Mouse (Mus musculus) gastrocnemius, postnatal 10 days (tissue): Measurements from ENCODE around the gene Cyp2d10. TPM values are rescaled to one million over a fixed set of nuclear protein-coding genes. Genes with fewer than 3 reads are reported as not detected.

Experiments
- DNase-seq: peaks from one replicate; pipeline ENCODE4 v3.0.0; 2021; ENCODE audit warnings: mixed read lengths
- microRNA-seq, 2 experiments: library from miRNA; unstranded; fragments of <30 nt; microRNA quantifications; one replicate each; pipeline ENCODE4 v1.2.0; 2021
- total RNA-seq, 2 experiments: library from RNA; stranded (reverse); gene quantifications; 2 replicates each; pipeline ENCODE4 v1.2.3; 2021

The Cyp2d10 gene
- total RNA-seq, 2 experiments from 2014 or later, result 0.29 TPM; not detected in 1

DNA sequence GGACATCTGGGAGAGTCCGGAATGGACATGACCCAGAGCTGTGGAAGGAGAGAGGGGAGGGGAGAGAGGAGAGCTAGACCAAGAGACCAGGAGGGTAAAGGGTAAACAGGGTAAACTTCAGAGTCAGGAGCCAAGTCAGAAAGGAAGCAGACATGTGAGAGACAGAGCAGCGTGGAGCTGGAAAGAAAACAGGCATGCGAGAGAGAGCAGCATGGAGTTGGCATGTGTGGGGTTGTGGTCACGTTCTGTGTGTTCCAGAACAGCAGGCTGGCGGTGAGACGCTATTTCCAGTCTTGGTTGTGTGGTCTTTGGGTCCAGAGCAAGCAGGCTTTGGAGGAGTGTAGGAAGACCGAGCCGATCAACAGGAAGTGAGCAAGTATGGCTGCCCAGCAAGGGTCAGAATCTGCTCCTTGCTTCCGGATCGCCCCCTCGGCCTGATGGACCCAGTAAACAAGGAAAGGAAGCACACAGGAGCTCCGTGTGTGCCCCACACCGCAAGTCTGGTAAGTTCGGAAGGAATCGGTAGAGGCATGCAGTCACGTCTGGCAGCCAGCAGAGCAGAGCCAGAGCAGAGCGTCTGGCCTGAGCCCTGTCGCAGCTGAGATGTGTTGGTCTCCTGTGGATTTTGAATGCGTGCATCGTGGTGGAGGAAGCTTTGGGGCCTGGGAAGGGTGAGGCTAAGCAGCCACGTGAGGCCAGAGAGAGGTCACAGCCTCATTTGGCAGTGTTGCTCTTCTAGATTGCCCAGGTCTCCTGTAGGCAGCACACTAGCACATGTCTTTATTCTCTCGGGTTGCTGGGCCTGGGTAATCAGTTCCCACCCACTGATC lies 48.3 kb downstream of the Cyp2d10 start:
- DNase-seq, result no peak

DNA sequence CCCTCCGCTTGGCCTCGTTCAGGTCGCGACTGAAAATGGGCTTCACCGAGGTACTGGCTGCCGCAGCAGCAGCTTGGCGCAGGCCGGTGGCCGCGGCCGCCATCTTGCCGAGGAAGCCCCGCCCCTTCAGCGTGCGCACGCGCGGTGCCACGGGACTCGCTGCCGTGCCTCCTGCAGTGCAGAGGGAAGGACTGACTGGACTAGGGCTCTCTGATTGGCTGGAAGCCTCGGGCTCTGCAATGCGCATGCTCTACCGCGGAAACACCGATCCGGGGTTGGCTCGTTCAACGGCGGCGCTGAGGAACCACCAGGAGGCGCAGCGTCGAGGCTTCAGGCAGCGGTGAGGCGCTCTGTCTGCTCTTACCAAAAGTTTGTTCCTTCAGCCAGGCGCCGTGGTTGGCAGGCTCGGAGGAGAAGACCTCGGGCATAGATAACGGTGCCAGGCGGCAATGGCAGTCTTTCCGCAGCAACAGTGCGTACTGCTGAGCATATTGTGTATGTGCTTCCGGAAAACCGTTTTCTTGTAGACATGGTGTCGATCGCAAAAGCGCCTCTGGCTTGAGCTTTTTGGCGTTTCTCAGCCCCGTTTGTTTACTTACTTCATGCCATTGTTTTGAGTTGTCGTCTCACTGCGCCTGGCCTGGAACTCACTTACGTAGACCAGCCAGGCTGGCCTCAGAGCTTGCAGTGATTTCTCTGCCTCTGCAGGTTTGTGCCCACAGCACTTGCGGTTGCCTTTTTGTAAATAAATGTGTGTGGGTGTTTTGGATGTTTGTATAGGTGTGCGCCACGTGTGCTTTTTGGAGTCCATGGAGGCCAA lies 52.7 kb downstream of the Cyp2d10 start, which contains the start of gene Ndufa6:
Gene Ndufa6 (minus strand): TSS at position 197 of the 820 bp plus-strand sequence.
- DNase-seq, result peak; percentile 99

DNA sequence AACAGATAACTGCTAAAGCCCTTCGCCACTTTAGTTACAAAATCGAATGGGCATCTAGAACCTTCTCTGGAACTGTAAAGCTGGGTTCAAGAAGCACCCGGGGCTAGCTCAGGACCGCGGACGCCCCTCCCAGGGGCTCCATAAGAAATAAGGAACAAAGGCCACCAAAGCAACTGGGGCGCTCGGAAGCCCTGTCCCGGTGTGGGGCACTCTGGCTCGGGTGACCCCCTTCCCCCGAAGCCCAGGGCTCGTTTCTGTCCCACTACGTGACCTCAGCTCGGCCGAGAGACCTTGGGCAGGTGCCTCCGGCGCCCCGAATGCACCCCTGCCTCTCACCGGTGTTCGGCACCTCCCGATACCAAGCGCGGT lies 53.3 kb downstream of the Cyp2d10 start:
- no peak for DNase-seq

DNA sequence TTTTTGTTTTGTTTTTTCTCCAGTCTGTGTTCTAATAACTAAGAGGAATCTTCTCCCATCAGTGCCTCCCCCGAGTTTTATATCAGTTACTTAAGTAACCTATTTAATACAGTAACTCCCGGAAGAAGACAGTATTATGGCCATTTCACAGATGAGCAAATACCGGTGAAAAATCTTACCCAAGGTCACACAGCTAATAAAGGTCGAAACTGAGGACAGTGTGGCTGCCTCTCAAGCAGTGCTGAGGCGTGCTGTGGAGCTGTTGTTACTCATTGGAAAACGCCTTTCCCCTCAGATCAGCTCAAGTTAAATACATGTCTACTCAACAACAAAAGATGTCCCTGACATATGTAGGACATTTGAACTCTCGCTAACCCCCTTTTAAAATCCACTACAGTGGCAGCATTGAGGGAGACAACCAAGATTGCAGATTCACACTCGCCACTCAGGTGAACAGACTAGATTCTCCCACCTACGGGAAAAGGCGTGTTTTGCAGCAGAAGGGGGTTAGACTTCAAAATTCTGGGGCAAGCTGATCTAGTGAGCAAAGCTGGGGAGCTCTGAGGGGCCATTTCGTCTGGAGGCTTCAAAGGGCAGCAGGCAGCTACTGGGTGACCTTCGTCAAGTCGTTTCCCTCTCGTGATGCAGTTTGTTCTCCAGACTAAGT lies 53.8 kb downstream of the Cyp2d10 start:
- no peak for DNase-seq

Small RNA genes lying within 50 kb of the gene (microRNA-seq; reads per million reads assigned to microRNA genes)
- gene Gm25990 (0 reads per million in 2 experiments), gene Gm27331 (0 reads per million in 2 experiments), gene Gm27622 (0 reads per million in 2 experiments), gene Mir7684 (0 reads per million in 2 experiments)

Other genes starting within 250 kb of the Cyp2d10 start
- not detected for gene Shisa8, start 194.4 kb downstream of the Cyp2d10 start, total RNA-seq
- under 1 TPM; 0.45 to 0.52 TPM for gene Tnfrsf13c, start 182.8 kb downstream of the Cyp2d10 start, total RNA-seq
- 1 to 10 TPM; 4.2 to 7.0 TPM for gene Cenpm, start 162.4 kb downstream of the Cyp2d10 start, total RNA-seq
- gene 1500009C09Rik, start 154.8 kb downstream of the Cyp2d10 start, total RNA-seq, result not detected
- gene Sept3, start 132.3 kb downstream of the Cyp2d10 start, total RNA-seq, result 1 to 10 TPM; 1.2 to 2.0 TPM
- gene Wbp2nl, start 108.2 kb downstream of the Cyp2d10 start, total RNA-seq, result not detected
- 10 to 100 TPM; 24.6 to 27.3 TPM for gene Naga, start 68.3 kb downstream of the Cyp2d10 start, total RNA-seq
- 1 to 10 TPM; 3.0 to 4.9 TPM for gene Pheta2, start 68.3 kb downstream of the Cyp2d10 start, total RNA-seq
- 100 to 1,000 TPM; 143 to 156 TPM for gene Smdt1, start 68.2 kb downstream of the Cyp2d10 start, total RNA-seq
- gene Ndufa6, start 52.9 kb downstream of the Cyp2d10 start, total RNA-seq, result 100 to 1,000 TPM; 362 to 411 TPM
- gene Cyp2d22, start 26.9 kb downstream of the Cyp2d10 start, total RNA-seq, result 10 to 100 TPM; 10.8 to 14.5 TPM
- not detected for gene Cyp2d11, start 13.2 kb downstream of the Cyp2d10 start, total RNA-seq
- gene Cyp2d9, start 26.2 kb upstream of the Cyp2d10 start, total RNA-seq, result under 1 TPM in 1 of 2 experiments, not detected in 1; 0.19 TPM
- not detected for gene Cyp2d12, start 147.9 kb upstream of the Cyp2d10 start, total RNA-seq
- not detected for gene Cyp2d34, start 213.8 kb upstream of the Cyp2d10 start, total RNA-seq